Mouse (Mus musculus): ENCODE results near the gene Atp13a2.

DNA sequence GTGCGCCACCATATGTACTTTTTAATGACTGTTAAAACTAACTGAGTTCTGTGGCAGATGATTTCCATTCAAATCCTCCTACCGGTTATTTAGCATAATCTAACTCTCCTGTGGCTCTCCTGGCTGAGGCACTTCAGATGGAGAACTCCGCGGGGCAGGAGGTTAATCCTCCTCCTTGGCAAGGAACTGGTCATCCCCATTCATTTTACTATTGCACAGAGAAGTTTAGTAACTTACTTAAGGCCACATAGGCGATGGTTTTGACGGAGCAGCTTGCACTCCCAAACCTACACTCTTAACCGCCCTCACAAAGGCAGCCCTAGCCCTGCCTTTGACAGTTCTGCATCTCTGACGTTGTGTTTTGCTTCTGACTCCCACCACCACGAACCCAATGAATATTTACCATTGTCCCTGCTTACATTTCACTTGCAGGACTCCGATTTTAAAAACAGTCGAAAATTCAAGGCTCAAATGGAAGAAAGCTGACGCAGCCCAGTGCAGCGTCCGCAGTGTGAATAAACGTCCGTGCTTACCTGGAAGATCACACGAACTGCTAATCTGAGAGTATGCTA, 29.5 kb upstream of the Atp13a2 start:
- TF ChIP-seq CTCF (IDR thresholded peaks at IDR 0.05; ENCODE audit: borderline replicate concordance, extremely low read depth, insufficient read depth, insufficient read length) (no peak), POLR2A (IDR thresholded peaks at IDR 0.05; ENCODE audit: borderline replicate concordance, extremely low read depth, insufficient read depth, insufficient read length, poor library complexity, severe bottlenecking) (no peak)

Data from brain, embryonic 14.5 days (tissue).